Mouse (Mus musculus) hindbrain, embryonic 13.5 days (tissue): ENCODE measurements at regions not wholly inside any gene's neighbourhood (a gene's known extent, or its start where the extent isn't known, plus 50 kb on each side); places are given as distances from the start of the nearest gene placed in this dataset.

ENCODE experiments used
- ATAC-seq: fragments of 200-750 bp; cut with Nextera tagmentation; 2 replicates; pipeline ENCODE4 v1.8.0; 2017; ENCODE audit warnings: moderate TSS enrichment; ENCODE audit not compliant: low FRiP score
- H3K27ac ChIP-seq: fragments of 300-500 bp; sonication (generic); 2 replicates; pipeline ENCODE4 v1.5.1; 2015; ENCODE audit warnings: inconsistent platforms, mild to moderate bottlenecking, moderate library complexity
- H3K27me3 ChIP-seq: fragments of 300-500 bp; sonication (generic); 2 replicates; pipeline ENCODE4 v1.6.1; 2015; ENCODE audit warnings: mild to moderate bottlenecking, inconsistent platforms
- H3K36me3 ChIP-seq: fragments of 300-500 bp; sonication (generic); 2 replicates; pipeline ENCODE4 v1.6.1; 2015; ENCODE audit warnings: mild to moderate bottlenecking, inconsistent platforms
- H3K4me1 ChIP-seq: fragments of 300-500 bp; sonication (generic); replicated peaks from 2 replicates; pipeline ENCODE4 v1.6.1; 2015; ENCODE audit warnings: inconsistent platforms
- H3K4me2 ChIP-seq: fragments of 300-500 bp; sonication (generic); 2 replicates; pipeline ENCODE4 v1.6.1; 2015; ENCODE audit warnings: inconsistent platforms, mild to moderate bottlenecking, moderate library complexity
- H3K4me3 ChIP-seq: fragments of 300-500 bp; sonication (generic); 2 replicates; pipeline ENCODE4 v1.5.1; 2015; ENCODE audit warnings: mild to moderate bottlenecking, inconsistent platforms
- H3K9ac ChIP-seq: fragments of 300-500 bp; sonication (generic); 2 replicates; pipeline ENCODE4 v1.6.1; 2015; ENCODE audit warnings: mild to moderate bottlenecking, inconsistent platforms
- H3K9me3 ChIP-seq: fragments of 300-500 bp; sonication (generic); 2 replicates; pipeline ENCODE4 v1.6.1; 2016; ENCODE audit warnings: inconsistent platforms
- WGBS: fragments of 180-500 bp; shearing (Covaris S2); methylation state at CpG from one replicate; pipeline ENCODE4 v1.1.7; 2015; 5-methylcytosine and 5-hydroxymethylcytosine counted together

- no peaks in the 10 kb centered on the region for H3K27me3 ChIP-seq
- H3K9ac ChIP-seq, result no peak overlapping the region
- H3K4me2 ChIP-seq, result no peak overlapping the region
- no peaks in the 10 kb centered on the region for H3K36me3 ChIP-seq
- no peaks in the 10 kb centered on the region for H3K9me3 ChIP-seq
- WGBS, result 80% methylated on average over 2 of the region's 2 CpGs
- ATAC-seq, result no peak
- peaks cover 7% of the 10 kb centered on the region for H3K4me1 ChIP-seq
- H3K4me3 ChIP-seq, result no peak overlapping the region
- H3K27ac ChIP-seq, result no peak overlapping the region
These were observed 118.1 kb upstream of the Tmtc1 start for GRCm38 (mm10) chr6:148562206-148562708.

- WGBS, result 87% methylated on average over 2 of the region's 2 CpGs
- no peak for ATAC-seq
- no peak overlapping the region for H3K27ac ChIP-seq
These were observed 112.3 kb upstream of the Tmtc1 start for GRCm38 (mm10) chr6:148556484-148556871.

GRCm38 (mm10) chr6:148555651-148556483, 111.7 kb upstream of the Tmtc1 start:
- no peaks in the 10 kb centered on the region for H3K27me3 ChIP-seq
- H3K9me3 ChIP-seq, result no peaks in the 10 kb centered on the region
- no peak overlapping the region for H3K27ac ChIP-seq
- no peak overlapping the region for H3K4me2 ChIP-seq
- H3K36me3 ChIP-seq, result no peaks in the 10 kb centered on the region
- no peak overlapping the region for H3K9ac ChIP-seq
- no peaks in the 10 kb centered on the region for H3K4me1 ChIP-seq
- 86% methylated on average over 5 of the region's 5 CpGs for WGBS
- H3K4me3 ChIP-seq, result no peak overlapping the region
- no peak for ATAC-seq

More at GRCm38 (mm10) chr6:148556484-148556871, 112.3 kb upstream of the Tmtc1 start:
- Histone ChIP-seq H3K4me1 (no peaks in the 10 kb centered on the region), H3K27me3 (no peaks in the 10 kb centered on the region), H3K36me3 (no peaks in the 10 kb centered on the region), H3K9ac (no peak overlapping the region), H3K4me3 (no peak overlapping the region), H3K4me2 (no peak overlapping the region), H3K9me3 (no peaks in the 10 kb centered on the region)

- no peaks in the 10 kb centered on the region for H3K4me1 ChIP-seq
- H3K9ac ChIP-seq, result no peak overlapping the region
- no peaks in the 10 kb centered on the region for H3K27me3 ChIP-seq
- H3K27ac ChIP-seq, result no peak overlapping the region
- H3K36me3 ChIP-seq, result no peaks in the 10 kb centered on the region
- 87% methylated on average over 3 of the region's 3 CpGs for WGBS
- H3K4me2 ChIP-seq, result no peak overlapping the region
- no peak overlapping the region for H3K4me3 ChIP-seq
- no peaks in the 10 kb centered on the region for H3K9me3 ChIP-seq
- ATAC-seq, result no peak
These were observed 110.3 kb upstream of the Tmtc1 start for GRCm38 (mm10) chr6:148554463-148554862.

- no peaks in the 10 kb centered on the region for H3K9me3 ChIP-seq
- H3K4me3 ChIP-seq, result no peak overlapping the region
- no peak for ATAC-seq
- no peak overlapping the region for H3K27ac ChIP-seq
- no peaks in the 10 kb centered on the region for H3K36me3 ChIP-seq
- WGBS, result 84% methylated on average over 5 of the region's 5 CpGs
- H3K4me2 ChIP-seq, result no peak overlapping the region
- no peak overlapping the region for H3K9ac ChIP-seq
- H3K27me3 ChIP-seq, result no peaks in the 10 kb centered on the region
- no peaks in the 10 kb centered on the region for H3K4me1 ChIP-seq
These were observed 109.4 kb upstream of the Tmtc1 start for GRCm38 (mm10) chr6:148553616-148554015.

- Histone ChIP-seq H3K27ac (no peak overlapping the region), H3K27me3 (no peaks in the 10 kb centered on the region), H3K4me3 (no peak overlapping the region), H3K9ac (no peak overlapping the region), H3K36me3 (no peaks in the 10 kb centered on the region), H3K4me1 (no peaks in the 10 kb centered on the region), H3K4me2 (no peak overlapping the region), H3K9me3 (no peaks in the 10 kb centered on the region)
- no peak for ATAC-seq
- 74% methylated on average over 3 of the region's 3 CpGs for WGBS
These were observed 106.9 kb upstream of the Tmtc1 start for GRCm38 (mm10) chr6:148551097-148551496.

- Histone ChIP-seq H3K4me1 (no peaks in the 10 kb centered on the region), H3K36me3 (no peaks in the 10 kb centered on the region), H3K27me3 (no peaks in the 10 kb centered on the region), H3K4me3 (no peak overlapping the region), H3K9ac (no peak overlapping the region), H3K27ac (no peak overlapping the region), H3K4me2 (no peak overlapping the region), H3K9me3 (no peaks in the 10 kb centered on the region)
- 93% methylated on average over 2 of the region's 2 CpGs for WGBS
- ATAC-seq, result no peak
These were observed 104.1 kb upstream of the Tmtc1 start for GRCm38 (mm10) chr6:148548138-148548778.

- Histone ChIP-seq H3K36me3 (no peaks in the 10 kb centered on the region), H3K4me1 (peaks cover 9% of the 10 kb centered on the region), H3K27me3 (no peaks in the 10 kb centered on the region), H3K9me3 (no peaks in the 10 kb centered on the region), H3K4me2 (no peak overlapping the region), H3K4me3 (no peak overlapping the region), H3K27ac (no peak overlapping the region), H3K9ac (no peak overlapping the region)
- 66% methylated on average over 3 of the region's 3 CpGs for WGBS
- no peak for ATAC-seq
These were observed 98.9 kb upstream of the Tmtc1 start for GRCm38 (mm10) chr6:148543047-148543446.

GRCm38 (mm10) chr6:148541981-148542380, 97.8 kb upstream of the Tmtc1 start:
- Histone ChIP-seq H3K36me3 (no peaks in the 10 kb centered on the region), H3K4me1 (peaks cover 9% of the 10 kb centered on the region), H3K27ac (no peak overlapping the region), H3K27me3 (no peaks in the 10 kb centered on the region), H3K9me3 (no peaks in the 10 kb centered on the region), H3K9ac (no peak overlapping the region), H3K4me3 (no peak overlapping the region), H3K4me2 (no peak overlapping the region)
- WGBS, result 90% methylated on average over 2 of the region's 2 CpGs
- ATAC-seq, result no peak

- no peak overlapping the region for H3K27ac ChIP-seq
- ATAC-seq, result no peak
- 50% methylated on average over 4 of the region's 4 CpGs for WGBS
These were observed 95.2 kb upstream of the Tmtc1 start for GRCm38 (mm10) chr6:148539207-148539960.

GRCm38 (mm10) chr6:148534364-148534763, 90.2 kb upstream of the Tmtc1 start:
- no peak overlapping the region for H3K4me2 ChIP-seq
- H3K27me3 ChIP-seq, result no peaks in the 10 kb centered on the region
- H3K27ac ChIP-seq, result no peak overlapping the region
- no peak for ATAC-seq
- no peaks in the 10 kb centered on the region for H3K9me3 ChIP-seq
- no peak overlapping the region for H3K9ac ChIP-seq
- peaks cover 4% of the 10 kb centered on the region for H3K4me1 ChIP-seq
- no peaks in the 10 kb centered on the region for H3K36me3 ChIP-seq
- 81% methylated on average over 4 of the region's 4 CpGs for WGBS
- H3K4me3 ChIP-seq, result no peak overlapping the region

More at GRCm38 (mm10) chr6:148539207-148539960, 95.2 kb upstream of the Tmtc1 start:
- no peak overlapping the region for H3K9ac ChIP-seq
- H3K4me1 ChIP-seq, result peaks cover 9% of the 10 kb centered on the region
- H3K9me3 ChIP-seq, result no peaks in the 10 kb centered on the region
- H3K4me3 ChIP-seq, result no peak overlapping the region
- no peak overlapping the region for H3K4me2 ChIP-seq
- H3K36me3 ChIP-seq, result no peaks in the 10 kb centered on the region
- H3K27me3 ChIP-seq, result no peaks in the 10 kb centered on the region

GRCm38 (mm10) chr6:148531068-148531467, 86.9 kb upstream of the Tmtc1 start:
- Histone ChIP-seq H3K27me3 (no peaks in the 10 kb centered on the region), H3K36me3 (no peaks in the 10 kb centered on the region), H3K27ac (no peak overlapping the region), H3K4me2 (no peak overlapping the region), H3K4me1 (no peaks in the 10 kb centered on the region), H3K9me3 (no peaks in the 10 kb centered on the region), H3K4me3 (no peak overlapping the region), H3K9ac (no peak overlapping the region)
- no peak for ATAC-seq
- WGBS, result 93% methylated on average over 1 of the region's 1 CpGs
